Mouse (Mus musculus): ENCODE measurements around the gene Ifit3. TPM values are rescaled to one million over a fixed set of nuclear protein-coding genes. Genes with fewer than 3 reads are reported as not detected.

The Ifit3 gene
- total RNA-seq, 2 experiments from 2014 or later = 25.4 to 33.0 TPM

Other genes starting within 250 kb of the Ifit3 start
- not detected in 2 replicates for gene Ch25h, start 108.4 kb upstream of the Ifit3 start, total RNA-seq (2015)
- gene Ch25h, start 108.4 kb upstream of the Ifit3 start, total RNA-seq (2017) = not detected in 2 replicates
- gene Lipa, start 56.1 kb upstream of the Ifit3 start, total RNA-seq (2015) = 119 and 136 TPM in 2 replicates
- 69.1 and 73.0 TPM in 2 replicates for gene Lipa, start 56.1 kb upstream of the Ifit3 start, total RNA-seq (2017)
- gene Ifit2, start 32.8 kb upstream of the Ifit3 start, total RNA-seq (2015) = 10.1 and 10.2 TPM in 2 replicates
- 20.2 and 21.2 TPM in 2 replicates for gene Ifit2, start 32.8 kb upstream of the Ifit3 start, total RNA-seq (2017)
- gene Ifit1bl1, start 18.4 kb downstream of the Ifit3 start, total RNA-seq (2015) = 4.7 and 5.2 TPM in 2 replicates
- 5.7 and 6.4 TPM in 2 replicates for gene Ifit1bl1, start 18.4 kb downstream of the Ifit3 start, total RNA-seq (2017)
- gene Ifit3b, start 24.4 kb downstream of the Ifit3 start, total RNA-seq (2015) = 4.7 and 5.1 TPM in 2 replicates
- gene Ifit3b, start 24.4 kb downstream of the Ifit3 start, total RNA-seq (2017) = 4.2 and 5.1 TPM in 2 replicates
- gene Ifit1bl2, start 57.2 kb downstream of the Ifit3 start, total RNA-seq (2015) = 3.8 and 4.2 TPM in 2 replicates
- 6.7 and 8.1 TPM in 2 replicates for gene Ifit1bl2, start 57.2 kb downstream of the Ifit3 start, total RNA-seq (2017)
- 7.5 and 13.0 TPM in 2 replicates for gene Ifit1, start 57.3 kb downstream of the Ifit3 start, total RNA-seq (2015)
- 8.7 and 10.6 TPM in 2 replicates for gene Ifit1, start 57.3 kb downstream of the Ifit3 start, total RNA-seq (2017)
- not detected in 2 replicates for gene Slc16a12, start 163.8 kb downstream of the Ifit3 start, total RNA-seq (2015)
- gene Slc16a12, start 163.8 kb downstream of the Ifit3 start, total RNA-seq (2017) = not detected in 2 replicates